Mouse (Mus musculus) B cell, adult 2 months (primary cell): ENCODE measurements around the gene Dcst2.

Experiments used
- DNase-seq, 2 experiments: peaks; one replicate each; pipeline ENCODE4 v3.0.0; 2022

The Dcst2 gene

GRCm38 (mm10) chr3:89332013-89332412, 29.8 kb upstream of the Dcst2 start:
- no peak for DNase-seq

GRCm38 (mm10) chr3:89332476-89332875, 29.3 kb upstream of the Dcst2 start:
- no peak for DNase-seq

GRCm38 (mm10) chr3:89333053-89333452, 28.7 kb upstream of the Dcst2 start:
- no peak for DNase-seq

GRCm38 (mm10) chr3:89336529-89336928, 25.2 kb upstream of the Dcst2 start:
- no peak for DNase-seq

GRCm38 (mm10) chr3:89337062-89337720, 24.6 kb upstream of the Dcst2 start:
- DNase-seq: no peak

GRCm38 (mm10) chr3:89337721-89338578, 23.8 kb upstream of the Dcst2 start, which contains the start of gene Efna4:
Gene Efna4 (minus strand): TSS chr3:89338028.
- DNase-seq: peak; percentile 56 to 63

- peak; percentile 79 to 80 for DNase-seq
These were observed 22.4 kb upstream of the Dcst2 start for GRCm38 (mm10) chr3:89339416-89339815.

- peak; percentile 86 to 88 for DNase-seq
These were observed 21.3 kb upstream of the Dcst2 start for GRCm38 (mm10) chr3:89340465-89340864.

- DNase-seq: no peak
These were observed 20.0 kb upstream of the Dcst2 start for GRCm38 (mm10) chr3:89341794-89342193.

- DNase-seq: no peak
These were observed 18.5 kb upstream of the Dcst2 start for GRCm38 (mm10) chr3:89343279-89343678.

- no peak for DNase-seq
These were observed 14.8 kb upstream of the Dcst2 start for GRCm38 (mm10) chr3:89346815-89347540.

GRCm38 (mm10) chr3:89347916-89348315, 13.9 kb upstream of the Dcst2 start:
- DNase-seq: no peak

- DNase-seq: no peak
These were observed 12.6 kb upstream of the Dcst2 start for GRCm38 (mm10) chr3:89348911-89349868.

- DNase-seq: peak; percentile 92 to 93
These were observed 11.8 kb upstream of the Dcst2 start, which contains the start of gene Adam15 for GRCm38 (mm10) chr3:89349869-89350501. Gene Adam15 (minus strand): TSS chr3:89349996.

GRCm38 (mm10) chr3:89351271-89351670, 10.5 kb upstream of the Dcst2 start:
- no peak for DNase-seq

- DNase-seq: peak; percentile 91 to 92
These were observed 6.8 kb upstream of the Dcst2 start for GRCm38 (mm10) chr3:89354816-89355511.

- DNase-seq: no peak
These were observed 6.3 kb upstream of the Dcst2 start for GRCm38 (mm10) chr3:89355512-89355902.

GRCm38 (mm10) chr3:89356029-89356428, 5.7 kb upstream of the Dcst2 start:
- no peak for DNase-seq

GRCm38 (mm10) chr3:89359630-89360029, 2.1 kb upstream of the Dcst2 start:
- no peak for DNase-seq

GRCm38 (mm10) chr3:89360237-89360636, 1.5 kb upstream of the Dcst2 start:
- no peak for DNase-seq

- no peak for DNase-seq
These were observed 2.9 kb downstream of the Dcst2 start for GRCm38 (mm10) chr3:89364631-89365030.
